Mouse (Mus musculus) megakaryocyte, embryonic 14.5 days (primary cell): ENCODE measurements at regions not wholly inside any gene's neighbourhood (a gene's known extent, or its start where the extent isn't known, plus 50 kb on each side); places are given as distances from the start of the nearest gene placed in this dataset.

Source experiments
- FLI1 ChIP-seq: IDR thresholded peaks from 2 replicates; pipeline ENCODE4 v1.6.1; 2012; ENCODE audit warnings: low read length, inconsistent platforms, mixed read lengths
- GATA1 ChIP-seq: IDR thresholded peaks from 3 replicates; pipeline ENCODE4 v1.6.1; 2012; ENCODE audit warnings: mixed read lengths, low read length, inconsistent platforms, borderline replicate concordance

GRCm38 (mm10) chr16:93448124-93448523 is 155.7 kb downstream of the Setd4 start:
- TF ChIP-seq GATA1 (no peak), FLI1 (no peak)
